Mouse (Mus musculus) MEL (cell line): ENCODE measurements around the gene Rapgef4.

Experiments used
- CTCF ChIP-seq, 3 experiments: IDR thresholded peaks in 2 of 3; conservative IDR thresholded peaks in 1 of 3; 2 replicates each; pipeline ENCODE4 v1.5.1; 2011 to 2012; ENCODE audit warnings: low read length in 3 of 3, low read depth in 2 of 3, mild to moderate bottlenecking in 2 of 3, improper control_type of control experiment in 1 of 3, inconsistent platforms in 1 of 3, mixed read lengths in 1 of 3, moderate library complexity in 1 of 3; ENCODE audit not compliant: control insufficient read depth in 1 of 3, insufficient read depth in 1 of 3, poor library complexity in 1 of 3, severe bottlenecking in 1 of 3
- EP300 ChIP-seq, 2 experiments: IDR thresholded peaks; 2 replicates each; pipeline ENCODE4 v1.6.1; 2011; ENCODE audit warnings: improper control_type of control experiment in 2 of 2, low read length in 2 of 2, low read depth in 1 of 2, mild to moderate bottlenecking in 1 of 2
- MAFK ChIP-seq: IDR thresholded peaks from 2 replicates; pipeline ENCODE4 v1.6.1; 2011; ENCODE audit warnings: low read depth, mild to moderate bottlenecking, low read length, improper control_type of control experiment, borderline replicate concordance
- MAZ ChIP-seq: IDR thresholded peaks from 2 replicates; pipeline ENCODE4 v1.6.1; 2012; ENCODE audit warnings: low read depth, mild to moderate bottlenecking, inconsistent platforms, low read length, improper control_type of control experiment
- MYB ChIP-seq: IDR thresholded peaks from 2 replicates; pipeline ENCODE4 v1.6.1; 2011; ENCODE audit warnings: mild to moderate bottlenecking, low read depth, low read length, improper control_type of control experiment
- POLR2A ChIP-seq, 2 experiments: IDR thresholded peaks; 2 replicates each; pipeline ENCODE4 v1.6.1; 2011 to 2012; ENCODE audit warnings: low read length in 2 of 2, mild to moderate bottlenecking in 2 of 2, control low read depth in 1 of 2, improper control_type of control experiment in 1 of 2, low read depth in 1 of 2, moderate library complexity in 1 of 2; ENCODE audit not compliant: control insufficient read depth in 1 of 2, insufficient read depth in 1 of 2, poor library complexity in 1 of 2
- RCOR1 ChIP-seq: IDR thresholded peaks from 2 replicates; pipeline ENCODE4 v1.6.1; 2012; ENCODE audit warnings: low read depth, mild to moderate bottlenecking, inconsistent platforms, low read length, improper control_type of control experiment
- USF2 ChIP-seq, 2 experiments: IDR thresholded peaks; 2 replicates each; pipeline ENCODE4 v1.6.1; 2011 to 2012; ENCODE audit warnings: improper control_type of control experiment in 2 of 2, low read length in 2 of 2, borderline replicate concordance in 1 of 2, inconsistent platforms in 1 of 2, low read depth in 1 of 2, mild to moderate bottlenecking in 1 of 2; ENCODE audit not compliant: insufficient read depth in 1 of 2
- ZNF384 ChIP-seq: IDR thresholded peaks from 2 replicates; pipeline ENCODE4 v1.6.1; 2012; ENCODE audit warnings: low read depth, mild to moderate bottlenecking, inconsistent platforms, low read length, improper control_type of control experiment

GRCm38 (mm10) chr2:72153851-72154250 is 172.8 kb downstream of the Rapgef4 start:
- no peak for TF ChIP-seq ZNF384
- TF ChIP-seq CTCF (IDR thresholded peaks at IDR 0.05 in 2 of 3, conservative IDR thresholded peaks at IDR 0.05 in 1 of 3; ENCODE audit: control insufficient read depth in 1 of 3, insufficient read depth in 1 of 3, low read depth in 2 of 3, low read length in 3 of 3, poor library complexity in 1 of 3, severe bottlenecking in 1 of 3) = no peak
- TF ChIP-seq USF2 (IDR thresholded peaks at IDR 0.05; ENCODE audit: borderline replicate concordance in 1 of 2, insufficient read depth in 1 of 2, low read depth in 1 of 2, low read length in 2 of 2) = no peak
- no peak for TF ChIP-seq MAZ
- TF ChIP-seq POLR2A (IDR thresholded peaks at IDR 0.05; ENCODE audit: control insufficient read depth in 1 of 2, insufficient read depth in 1 of 2, low read depth in 1 of 2, low read length in 2 of 2, poor library complexity in 1 of 2) = no peak
- TF ChIP-seq MYB = no peak
- TF ChIP-seq RCOR1 = no peak
- TF ChIP-seq MAFK = no peak
- no peak for TF ChIP-seq EP300 (IDR thresholded peaks at IDR 0.05; ENCODE audit: low read depth in 1 of 2, low read length in 2 of 2)
